Mouse (Mus musculus): Measurements from ENCODE around the gene Prkn.

DNA sequence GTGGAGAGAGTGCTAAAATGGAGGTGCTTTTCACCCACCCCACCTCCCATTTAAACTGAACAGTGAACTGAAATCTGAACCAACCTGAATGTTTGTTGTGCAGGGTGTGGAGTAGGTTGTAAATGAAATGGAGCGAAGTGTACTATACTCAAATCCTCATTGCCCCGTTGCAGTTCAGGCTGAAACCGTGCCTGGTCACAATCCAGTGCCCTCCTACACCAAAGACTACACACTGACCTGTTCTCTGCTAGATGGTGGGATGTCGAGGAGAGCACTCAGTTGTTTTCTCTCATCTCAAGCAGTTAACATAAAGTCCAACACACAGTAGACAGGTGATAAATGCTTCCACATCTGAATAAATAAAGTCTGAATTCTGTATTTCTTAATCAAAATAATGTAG lies 574.1 kb downstream of the Prkn start:
- TF ChIP-seq CTCF (IDR thresholded peaks at IDR 0.05; ENCODE audit: extremely low read depth, insufficient read depth, low read length) (no peak), POLR2A (IDR thresholded peaks at IDR 0.05; ENCODE audit: extremely low read depth, insufficient read depth, low read length) (no peak)
